Mouse (Mus musculus) kidney, embryonic 16.5 days (tissue): ENCODE measurements at regions not wholly inside any gene's neighbourhood (a gene's known extent, or its start where the extent isn't known, plus 50 kb on each side); places are given as distances from the start of the nearest gene placed in this dataset.

ENCODE experiments used
- ATAC-seq: fragments of 200-750 bp; cut with Nextera tagmentation; 2 replicates; pipeline ENCODE4 v1.8.0; 2017; ENCODE audit warnings: moderate TSS enrichment; ENCODE audit not compliant: low FRiP score, low TSS enrichment
- H3K27ac ChIP-seq: fragments of 300-500 bp; sonication (generic); 2 replicates; pipeline ENCODE4 v1.5.1; 2014; ENCODE audit warnings: low read length
- H3K27me3 ChIP-seq: fragments of 300-500 bp; sonication (generic); 2 replicates; pipeline ENCODE4 v1.6.1; 2014; ENCODE audit warnings: low read length, control low read depth, mixed read lengths; ENCODE audit not compliant: insufficient read depth
- H3K36me3 ChIP-seq: fragments of 300-500 bp; sonication (generic); 2 replicates; pipeline ENCODE4 v1.6.1; 2014; ENCODE audit warnings: low read length, control low read depth, mixed read lengths; ENCODE audit not compliant: insufficient read depth
- H3K4me1 ChIP-seq: fragments of 300-500 bp; sonication (generic); 2 replicates; pipeline ENCODE4 v1.6.1; 2014; ENCODE audit warnings: low read length, control low read depth, mixed read lengths; ENCODE audit not compliant: insufficient read depth
- H3K4me2 ChIP-seq: fragments of 300-500 bp; sonication (generic); replicated peaks from 2 replicates; pipeline ENCODE4 v1.6.1; 2014; ENCODE audit warnings: low read depth, low read length
- H3K4me3 ChIP-seq: fragments of 300-500 bp; sonication (generic); 2 replicates; pipeline ENCODE4 v1.5.1; 2014; ENCODE audit warnings: mild to moderate bottlenecking, low read length
- H3K9ac ChIP-seq: fragments of 300-500 bp; sonication (generic); replicated peaks from 2 replicates; pipeline ENCODE4 v1.6.1; 2014; ENCODE audit warnings: low read length
- H3K9me3 ChIP-seq: fragments of 300-500 bp; sonication (generic); 2 replicates; pipeline ENCODE4 v1.6.1; 2016; ENCODE audit warnings: low read length, control low read depth
- WGBS: fragments of 180-500 bp; shearing (Covaris S2); extraction: QIAGEN DNeasy Blood & Tissue Kit; methylation state at CpG from one replicate; pipeline ENCODE4 v1.1.7; 2014; 5-methylcytosine and 5-hydroxymethylcytosine counted together

- Histone ChIP-seq H3K4me3 (no peak overlapping the region), H3K4me1 (no peaks in the 10 kb centered on the region), H3K27ac (no peak overlapping the region), H3K36me3 (no peaks in the 10 kb centered on the region), H3K27me3 (no peaks in the 10 kb centered on the region), H3K4me2 (no peak overlapping the region), H3K9ac (no peak overlapping the region), H3K9me3 (no peaks in the 10 kb centered on the region)
- WGBS = 52% methylated on average over 5 of the region's 5 CpGs
- no peak for ATAC-seq
These were observed 251.8 kb downstream of the Gm826 start for GRCm38 (mm10) chr2:160082106-160082653.

GRCm38 (mm10) chr2:160075694-160076093 lies 258.3 kb downstream of the Gm826 start:
- Histone ChIP-seq H3K4me1 (no peaks in the 10 kb centered on the region), H3K9ac (no peak overlapping the region), H3K9me3 (no peaks in the 10 kb centered on the region), H3K36me3 (no peaks in the 10 kb centered on the region), H3K27ac (no peak overlapping the region), H3K4me3 (no peak overlapping the region), H3K27me3 (no peaks in the 10 kb centered on the region), H3K4me2 (no peak overlapping the region)
- 58% methylated on average over 3 of the region's 3 CpGs for WGBS
- ATAC-seq = no peak

GRCm38 (mm10) chr2:160070441-160070840 lies 263.5 kb downstream of the Gm826 start:
- peaks cover 16% of the 10 kb centered on the region for H3K4me1 ChIP-seq
- H3K9me3 ChIP-seq = no peaks in the 10 kb centered on the region
- H3K4me2 ChIP-seq = no peak overlapping the region
- no peak overlapping the region for H3K4me3 ChIP-seq
- H3K27ac ChIP-seq = no peak overlapping the region
- no peak overlapping the region for H3K9ac ChIP-seq
- WGBS = 91% methylated on average over 2 of the region's 2 CpGs
- ATAC-seq = no peak
- H3K27me3 ChIP-seq = no peaks in the 10 kb centered on the region
- no peaks in the 10 kb centered on the region for H3K36me3 ChIP-seq

- ATAC-seq = no peak
- WGBS = 81% methylated on average over 4 of the region's 4 CpGs
These were observed 265.2 kb downstream of the Gm826 start for GRCm38 (mm10) chr2:160068772-160069171.

GRCm38 (mm10) chr2:160067904-160068303 lies 266.1 kb downstream of the Gm826 start:
- 78% methylated on average over 9 of the region's 9 CpGs for WGBS
- peaks cover 16% of the 10 kb centered on the region for H3K4me1 ChIP-seq
- no peak overlapping the region for H3K9ac ChIP-seq
- no peaks in the 10 kb centered on the region for H3K27me3 ChIP-seq
- ATAC-seq = no peak
- no peak overlapping the region for H3K4me3 ChIP-seq
- no peaks in the 10 kb centered on the region for H3K36me3 ChIP-seq
- H3K9me3 ChIP-seq = no peaks in the 10 kb centered on the region
- no peak overlapping the region for H3K4me2 ChIP-seq
- H3K27ac ChIP-seq = no peak overlapping the region

More at GRCm38 (mm10) chr2:160068772-160069171, 265.2 kb downstream of the Gm826 start:
- peaks cover 16% of the 10 kb centered on the region for H3K4me1 ChIP-seq
- H3K4me2 ChIP-seq = no peak overlapping the region
- no peak overlapping the region for H3K27ac ChIP-seq
- no peak overlapping the region for H3K9ac ChIP-seq
- no peaks in the 10 kb centered on the region for H3K27me3 ChIP-seq
- H3K36me3 ChIP-seq = no peaks in the 10 kb centered on the region
- no peaks in the 10 kb centered on the region for H3K9me3 ChIP-seq
- no peak overlapping the region for H3K4me3 ChIP-seq

GRCm38 (mm10) chr2:160066491-160067303 lies 267.3 kb downstream of the Gm826 start:
- H3K9me3 ChIP-seq = no peaks in the 10 kb centered on the region
- H3K36me3 ChIP-seq = no peaks in the 10 kb centered on the region
- H3K27me3 ChIP-seq = no peaks in the 10 kb centered on the region
- peaks cover 16% of the 10 kb centered on the region for H3K4me1 ChIP-seq
- H3K27ac ChIP-seq = peak overlapping the region; percentile 72
- ATAC-seq = peak; percentile 85
- no peak overlapping the region for H3K4me2 ChIP-seq
- H3K9ac ChIP-seq = no peak overlapping the region
- no peak overlapping the region for H3K4me3 ChIP-seq
- 15% methylated on average over 6 of the region's 6 CpGs for WGBS

- Histone ChIP-seq H3K4me2 (no peak overlapping the region), H3K36me3 (no peaks in the 10 kb centered on the region), H3K9me3 (no peaks in the 10 kb centered on the region), H3K27ac (no peak overlapping the region), H3K4me3 (no peak overlapping the region), H3K4me1 (peaks cover 16% of the 10 kb centered on the region), H3K9ac (no peak overlapping the region), H3K27me3 (no peaks in the 10 kb centered on the region)
- no peak for ATAC-seq
- 39% methylated on average over 4 of the region's 4 CpGs for WGBS
These were observed 271.6 kb downstream of the Gm826 start for GRCm38 (mm10) chr2:160062148-160062937.

GRCm38 (mm10) chr2:160060091-160060490 lies 273.9 kb downstream of the Gm826 start:
- Histone ChIP-seq H3K4me3 (no peak overlapping the region), H3K4me1 (no peaks in the 10 kb centered on the region), H3K27me3 (no peaks in the 10 kb centered on the region), H3K9me3 (no peaks in the 10 kb centered on the region), H3K9ac (no peak overlapping the region), H3K27ac (no peak overlapping the region), H3K4me2 (no peak overlapping the region), H3K36me3 (no peaks in the 10 kb centered on the region)
- ATAC-seq = no peak
- WGBS = 85% methylated on average over 5 of the region's 5 CpGs

GRCm38 (mm10) chr2:160057211-160057610 lies 276.8 kb downstream of the Gm826 start:
- no peak overlapping the region for H3K9ac ChIP-seq
- no peaks in the 10 kb centered on the region for H3K36me3 ChIP-seq
- H3K27ac ChIP-seq = no peak overlapping the region
- no peak overlapping the region for H3K4me2 ChIP-seq
- ATAC-seq = no peak
- no peaks in the 10 kb centered on the region for H3K4me1 ChIP-seq
- H3K27me3 ChIP-seq = no peaks in the 10 kb centered on the region
- no peak overlapping the region for H3K4me3 ChIP-seq
- H3K9me3 ChIP-seq = no peaks in the 10 kb centered on the region
- 72% methylated on average over 6 of the region's 6 CpGs for WGBS

GRCm38 (mm10) chr2:160054411-160054810 lies 279.6 kb downstream of the Gm826 start:
- Histone ChIP-seq H3K9me3 (no peaks in the 10 kb centered on the region), H3K4me2 (no peak overlapping the region), H3K9ac (no peak overlapping the region), H3K36me3 (no peaks in the 10 kb centered on the region), H3K4me3 (no peak overlapping the region), H3K27ac (no peak overlapping the region), H3K4me1 (no peaks in the 10 kb centered on the region), H3K27me3 (no peaks in the 10 kb centered on the region)
- no peak for ATAC-seq
- 82% methylated on average over 14 of the region's 14 CpGs for WGBS
